Mouse (Mus musculus) cerebellum, adult 18-20 months (tissue): ENCODE measurements at regions not wholly inside any gene's neighbourhood (a gene's known extent, or its start where the extent isn't known, plus 50 kb on each side); places are given as distances from the start of the nearest gene placed in this dataset.
"Not testable (repeated sequence)": the region's sequence is repeated elsewhere in the genome, so short reads cannot be mapped to it uniquely, and the experiment has no call there.

ENCODE experiments used
- DNase-seq, 2 experiments: peaks; one replicate each; pipeline ENCODE4 v3.0.0; 2021

DNA sequence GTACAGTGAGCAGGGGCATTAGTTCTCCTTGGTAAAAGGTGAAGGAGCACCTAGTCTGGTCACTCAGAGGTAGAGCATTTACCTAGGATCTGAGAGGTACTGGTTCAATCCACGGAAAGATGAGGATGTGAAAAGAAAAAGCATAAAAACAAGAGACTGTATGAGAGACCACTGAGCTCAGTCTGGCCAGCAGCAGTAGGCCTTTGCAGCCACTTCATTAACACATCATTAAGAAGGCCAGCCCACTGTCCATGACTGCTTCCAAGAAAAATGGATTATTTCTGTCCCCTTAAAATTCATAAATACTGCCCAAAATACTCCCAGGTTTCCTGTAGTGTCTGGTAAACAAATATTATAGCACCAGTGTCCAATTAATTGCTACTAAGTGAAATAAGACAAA is 499.3 kb upstream of the 4930578C19Rik start:
- no peak for DNase-seq

DNA sequence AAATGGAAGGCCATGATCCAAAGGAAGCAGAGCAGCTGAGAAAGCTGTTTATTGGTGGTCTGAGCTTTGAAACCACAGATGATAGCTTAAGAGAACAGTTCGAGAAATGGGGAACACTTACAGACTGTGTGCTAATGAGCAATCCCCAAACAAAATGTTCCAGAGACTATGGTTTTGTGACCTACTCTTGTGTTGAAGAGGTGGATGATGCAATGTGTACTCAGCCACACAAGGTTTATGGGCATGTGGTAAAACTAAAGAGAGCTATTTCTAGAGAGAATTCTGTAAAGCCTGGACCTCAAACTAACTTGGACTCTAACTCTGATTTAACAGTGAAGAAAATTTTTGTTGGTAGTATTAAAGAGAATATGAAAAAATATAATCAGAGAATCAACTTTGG is 481.4 kb upstream of the 4930578C19Rik start:
- no peak for DNase-seq

DNA sequence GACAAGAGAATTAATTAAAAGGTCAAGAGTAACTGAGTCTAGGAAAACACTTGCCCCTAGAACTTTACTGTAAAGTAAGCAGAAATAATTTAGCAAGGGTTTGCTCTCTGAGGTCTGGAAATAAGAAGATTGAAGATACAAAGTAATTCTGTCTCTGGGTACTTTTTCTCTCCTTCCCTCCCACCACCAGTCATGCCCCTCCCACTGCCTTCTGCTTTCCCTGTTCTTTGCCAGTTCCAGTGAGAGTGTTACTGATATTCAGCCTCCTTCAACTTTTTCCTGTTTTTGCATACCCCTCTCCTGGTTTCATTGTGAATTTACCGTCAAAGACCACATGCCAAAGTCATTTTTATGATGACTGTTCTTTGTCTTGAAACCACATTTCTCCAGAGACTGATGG is 472.1 kb upstream of the 4930578C19Rik start:
- DNase-seq: no peak

DNA sequence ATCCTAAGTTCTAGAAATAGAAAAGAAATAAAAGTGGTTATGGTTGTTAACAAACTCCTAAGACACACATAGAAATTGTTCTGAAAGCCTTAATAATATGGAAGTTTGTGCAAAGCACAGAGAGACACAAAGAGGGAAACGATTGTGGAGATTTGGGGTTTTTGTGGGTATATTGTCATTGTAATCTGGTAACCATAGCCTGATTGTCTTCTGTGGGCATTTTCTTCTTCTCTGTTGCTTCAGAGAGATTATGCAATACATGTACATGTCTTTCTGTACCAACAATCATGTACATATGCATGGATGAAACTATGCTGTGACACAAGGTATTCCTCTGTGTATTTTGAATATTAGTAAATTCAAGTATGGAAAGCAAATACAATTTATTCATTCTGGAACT is 461.9 kb upstream of the 4930578C19Rik start:
- no peak for DNase-seq

DNA sequence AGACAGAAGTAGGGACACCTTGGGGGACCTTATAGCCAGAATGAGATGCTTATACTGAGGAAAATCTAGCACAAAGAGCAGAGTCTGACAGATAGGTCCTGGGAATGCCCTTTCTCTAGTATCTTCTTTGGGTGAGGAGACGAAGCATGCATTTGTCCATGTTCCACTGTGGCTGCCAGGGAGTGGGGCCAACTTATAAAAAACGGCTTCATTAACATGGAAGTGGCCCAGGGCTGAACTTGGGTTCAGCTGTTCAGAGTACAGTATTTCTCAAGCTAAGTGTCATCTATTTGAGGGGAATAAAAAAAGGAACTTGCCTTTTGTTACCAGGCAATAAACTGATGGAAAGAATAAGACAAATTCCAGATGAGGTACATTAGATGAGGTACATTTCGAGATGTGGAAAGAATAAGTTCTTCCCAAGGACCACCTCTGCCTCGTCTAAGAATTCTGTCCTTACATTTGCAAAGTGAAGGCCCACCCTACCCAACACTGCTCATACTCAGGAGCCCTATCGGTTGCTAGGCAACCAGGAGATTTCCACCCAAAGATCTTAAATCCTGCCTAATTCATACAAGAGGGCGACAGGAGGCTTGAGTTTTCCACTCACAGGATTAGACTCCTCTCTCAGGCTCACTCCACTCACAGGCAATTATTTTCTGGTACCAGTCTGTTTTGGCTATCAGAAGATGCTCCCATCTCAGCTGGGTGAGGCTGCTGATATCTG is 460.3 kb upstream of the 4930578C19Rik start:
- DNase-seq: no peak

DNA sequence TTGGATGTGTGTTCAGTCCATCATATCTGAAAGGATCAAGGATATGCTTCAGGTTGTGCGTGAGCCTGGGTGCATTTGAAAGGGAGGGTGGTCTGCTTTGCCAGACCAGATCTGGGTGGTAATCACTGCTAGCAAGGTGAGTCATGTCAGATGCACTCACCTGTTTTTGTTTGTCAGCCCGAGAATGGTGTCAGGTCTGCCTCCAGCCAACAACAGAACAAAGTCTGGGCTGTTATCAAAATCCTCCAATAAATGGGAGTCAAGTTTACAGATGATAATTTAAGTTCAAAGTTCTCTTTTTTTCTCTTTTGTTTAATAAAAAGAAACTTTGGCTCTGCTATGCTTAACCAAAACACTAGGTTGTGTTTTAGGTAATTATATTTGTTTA is 421.6 kb upstream of the 4930578C19Rik start:
- DNase-seq: no peak

DNA sequence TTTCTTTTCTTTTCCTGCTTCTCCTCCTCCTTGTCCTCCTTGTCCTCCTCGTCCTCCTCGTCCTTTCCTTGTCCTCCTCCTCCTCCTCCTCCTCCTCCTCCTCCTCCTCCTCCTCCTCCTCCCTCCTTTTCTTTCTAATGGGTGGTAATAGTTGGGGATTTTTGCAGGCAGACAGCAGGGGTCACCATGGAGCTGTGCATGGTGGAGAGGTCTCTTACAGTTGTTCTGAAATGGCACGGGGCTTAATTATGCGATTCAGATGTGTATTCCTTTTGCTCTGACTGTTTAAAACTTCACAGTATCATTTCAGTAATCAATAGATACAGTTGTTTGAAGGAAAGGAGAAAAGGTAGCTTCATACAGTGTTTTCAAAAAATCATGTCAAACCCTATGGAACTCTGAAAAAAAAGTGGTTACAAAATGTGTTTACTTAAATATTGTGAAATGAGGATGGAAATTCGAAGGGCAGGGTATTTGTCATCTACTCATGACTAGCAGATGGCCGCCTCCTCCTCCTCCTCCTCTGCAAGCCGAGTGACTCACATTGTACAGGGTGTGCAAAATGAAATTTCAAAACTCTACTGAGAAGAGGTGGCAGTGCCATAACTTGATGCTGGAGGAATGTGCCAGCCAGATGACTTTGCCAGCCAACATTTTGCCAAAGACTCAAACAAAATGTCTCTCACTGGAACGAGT is 421.0 kb upstream of the 4930578C19Rik start:
- DNase-seq: peak in 1 of 2 experiments; percentile 2

DNA sequence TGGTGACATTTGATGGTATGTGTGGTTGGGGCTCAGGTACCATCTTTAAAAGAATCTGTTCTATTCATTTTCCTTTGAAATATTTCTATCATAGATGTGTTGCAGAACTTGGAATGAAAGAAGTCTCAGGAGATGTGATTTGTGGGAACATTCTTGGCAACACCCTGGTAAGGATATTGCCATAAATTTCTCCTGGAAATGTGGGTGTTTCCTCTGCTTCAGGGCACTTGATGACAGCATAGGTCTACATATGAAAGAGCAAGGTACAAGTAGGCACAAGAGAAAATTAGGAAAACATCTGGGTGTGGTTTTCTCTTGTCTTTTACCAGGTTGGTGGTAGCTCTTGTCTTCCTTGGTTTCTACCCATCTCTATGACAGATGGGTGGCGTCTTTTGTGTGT is 414.5 kb upstream of the 4930578C19Rik start:
- no peak for DNase-seq

DNA sequence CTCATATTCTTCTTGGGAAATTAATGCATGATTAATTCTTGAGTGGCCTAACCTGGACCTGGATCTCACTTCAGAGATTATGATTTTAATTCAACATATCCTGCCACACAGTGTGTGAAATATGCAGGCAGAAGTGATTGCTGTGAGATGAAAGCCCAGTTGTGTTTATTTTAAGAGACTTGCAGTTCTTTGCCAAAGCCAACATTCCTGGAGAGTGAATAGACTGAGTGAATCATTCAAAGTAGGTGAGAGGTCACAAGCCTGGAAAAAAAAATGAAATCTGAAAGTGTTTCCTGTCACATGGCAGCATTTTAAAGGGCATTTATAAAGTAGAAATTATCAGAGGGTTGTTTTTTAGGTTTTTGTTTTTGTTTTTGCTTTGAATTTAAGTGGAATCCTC is 412.9 kb upstream of the 4930578C19Rik start:
- DNase-seq: no peak

DNA sequence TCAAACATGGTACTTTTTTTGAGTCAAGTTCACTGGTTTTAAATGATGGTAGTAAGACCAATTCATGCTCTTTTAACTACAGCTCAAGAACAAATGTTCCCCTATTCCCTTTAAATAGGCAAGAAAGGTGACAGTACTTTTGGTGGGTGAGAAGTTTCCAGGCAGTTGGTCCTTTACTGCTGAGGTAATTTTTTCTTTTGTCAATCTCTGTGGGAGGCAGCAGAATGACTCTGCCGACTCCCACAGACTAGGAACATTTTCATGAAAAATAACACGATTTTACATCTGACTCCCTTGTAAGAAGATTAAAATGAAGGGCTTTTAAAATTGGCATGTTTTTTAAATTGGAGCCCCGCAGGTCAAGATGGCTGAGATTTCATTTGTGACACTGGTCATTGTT is 377.5 kb upstream of the 4930578C19Rik start:
- no peak for DNase-seq

DNA sequence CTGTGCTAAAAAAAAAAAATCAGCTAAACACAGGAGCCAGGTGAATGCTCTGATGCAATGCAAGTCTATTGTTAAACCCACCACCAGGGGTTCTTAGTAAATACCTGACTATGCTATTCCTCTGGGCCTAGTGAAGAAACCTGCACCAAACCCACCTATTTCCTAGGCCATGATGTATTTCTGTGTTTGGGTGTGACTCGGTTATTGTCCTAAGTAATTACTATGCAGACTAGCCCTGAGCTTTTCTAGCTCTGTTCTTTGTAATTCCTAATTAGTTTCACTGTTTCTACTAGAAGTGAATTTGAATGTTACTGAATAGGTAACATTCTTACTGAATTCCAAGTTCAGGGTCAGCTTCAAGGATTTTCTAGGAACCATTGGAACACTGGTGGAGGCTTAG is 363.8 kb upstream of the 4930578C19Rik start:
- DNase-seq: not testable (repeated sequence)

DNA sequence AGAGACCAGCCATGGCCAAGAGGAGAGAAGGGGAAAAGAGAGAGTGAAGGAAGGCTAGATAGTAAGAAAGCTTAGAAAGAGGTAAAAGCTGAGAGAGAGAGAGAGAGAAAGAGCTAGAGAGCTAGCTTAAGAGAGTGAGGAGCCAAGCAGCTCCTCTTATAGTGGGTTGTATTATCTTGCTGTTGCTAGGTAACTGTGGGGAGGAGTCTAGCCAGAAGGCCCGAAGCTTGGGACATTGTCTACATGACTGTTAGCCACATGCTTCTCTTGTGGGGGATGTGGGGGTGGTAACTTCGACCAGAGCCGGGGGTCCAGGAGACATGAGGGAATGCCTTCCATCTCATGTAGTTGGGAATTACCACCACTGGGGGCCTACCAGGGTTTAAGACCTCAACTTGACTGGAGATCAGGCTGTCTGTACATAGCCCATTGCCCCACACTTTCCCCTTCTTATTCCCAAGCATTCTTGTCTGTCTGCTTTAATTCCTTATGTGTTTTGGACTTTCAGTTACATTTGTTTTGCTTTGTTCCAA is 353.3 kb upstream of the 4930578C19Rik start:
- DNase-seq: no peak
